Mouse (Mus musculus) MEL (cell line): ENCODE results near the gene Man2b2.

Experiments used
- CTCF ChIP-seq, 3 experiments: IDR thresholded peaks in 2 of 3; conservative IDR thresholded peaks in 1 of 3; 2 replicates each; pipeline ENCODE4 v1.5.1; 2011 to 2012; ENCODE audit warnings: low read length in 3 of 3, low read depth in 2 of 3, mild to moderate bottlenecking in 2 of 3, improper control_type of control experiment in 1 of 3, inconsistent platforms in 1 of 3, mixed read lengths in 1 of 3, moderate library complexity in 1 of 3; ENCODE audit not compliant: control insufficient read depth in 1 of 3, insufficient read depth in 1 of 3, poor library complexity in 1 of 3, severe bottlenecking in 1 of 3
- EP300 ChIP-seq, 2 experiments: IDR thresholded peaks; 2 replicates each; pipeline ENCODE4 v1.6.1; 2011; ENCODE audit warnings: improper control_type of control experiment in 2 of 2, low read length in 2 of 2, low read depth in 1 of 2, mild to moderate bottlenecking in 1 of 2
- GABPA ChIP-seq: IDR thresholded peaks from 2 replicates; pipeline ENCODE4 v1.6.1; 2012; ENCODE audit warnings: low read depth, mild to moderate bottlenecking, inconsistent platforms, low read length, improper control_type of control experiment, moderate library complexity
- JUND ChIP-seq: IDR thresholded peaks from 2 replicates; pipeline ENCODE4 v1.6.1; 2011; ENCODE audit warnings: low read depth, mild to moderate bottlenecking, improper control_type of control experiment, low read length
- POLR2A ChIP-seq, 2 experiments: IDR thresholded peaks; 2 replicates each; pipeline ENCODE4 v1.6.1; 2011 to 2012; ENCODE audit warnings: low read length in 2 of 2, mild to moderate bottlenecking in 2 of 2, control low read depth in 1 of 2, improper control_type of control experiment in 1 of 2, low read depth in 1 of 2, moderate library complexity in 1 of 2; ENCODE audit not compliant: control insufficient read depth in 1 of 2, insufficient read depth in 1 of 2, poor library complexity in 1 of 2
- USF1 ChIP-seq: IDR thresholded peaks from 2 replicates; pipeline ENCODE4 v1.6.1; 2014; ENCODE audit warnings: low read depth, mild to moderate bottlenecking, inconsistent platforms, low read length, improper control_type of control experiment, moderate library complexity

DNA sequence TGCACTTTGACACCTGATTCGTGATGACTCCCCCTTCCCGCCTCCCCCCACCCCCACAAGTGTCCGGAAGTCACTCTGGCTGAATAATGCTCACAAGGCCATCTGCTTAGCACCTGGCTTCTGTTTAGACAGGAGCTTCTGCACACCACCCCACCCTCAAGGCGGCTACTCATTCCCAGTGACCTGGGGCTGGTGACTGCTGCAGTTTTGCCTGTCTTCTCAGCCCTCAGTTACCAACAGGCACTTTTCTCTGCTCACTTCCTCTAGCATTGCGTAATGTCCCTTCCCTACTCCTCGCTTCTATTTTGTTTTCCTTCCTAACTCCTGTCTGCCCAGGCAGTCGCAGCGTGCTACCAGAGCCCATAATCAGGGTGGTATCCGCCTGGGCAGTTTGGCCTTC is 38.6 kb downstream of the Man2b2 start:
- TF ChIP-seq CTCF (IDR thresholded peaks at IDR 0.05 in 2 of 3, conservative IDR thresholded peaks at IDR 0.05 in 1 of 3; ENCODE audit: control insufficient read depth in 1 of 3, insufficient read depth in 1 of 3, low read depth in 2 of 3, low read length in 3 of 3, poor library complexity in 1 of 3, severe bottlenecking in 1 of 3) (no peak), EP300 (IDR thresholded peaks at IDR 0.05; ENCODE audit: low read depth in 1 of 2, low read length in 2 of 2) (no peak), USF1 (no peak), JUND (no peak), GABPA (no peak), POLR2A (IDR thresholded peaks at IDR 0.05; ENCODE audit: control insufficient read depth in 1 of 2, insufficient read depth in 1 of 2, low read depth in 1 of 2, low read length in 2 of 2, poor library complexity in 1 of 2) (no peak)
